Mouse (Mus musculus) urinary bladder, adult 2 months (tissue): ENCODE results near the gene Nr5a1. TPM values are rescaled to one million over a fixed set of nuclear protein-coding genes. Genes with fewer than 3 reads are reported as not detected.

Source experiments
- DNase-seq: peaks from one replicate; pipeline ENCODE4 v3.0.0; 2022; ENCODE audit warnings: low spot score
- polyA plus RNA-seq: library from polyadenylated mRNA; depleted of rRNA; stranded (reverse); fragments of >200 nt; gene quantifications from 2 replicates; pipeline ENCODE4 v1.2.3, GENCODE M21; 2012; rRNA removed

The Nr5a1 gene
- polyA plus RNA-seq: not detected in 2 replicates

- DNase-seq: no peak
Measured at GRCm38 (mm10) chr2:38714324-38714723, at the start of gene Nr5a1. TSS of gene Nr5a1 (minus strand) at chr2:38714542.

- DNase-seq: no peak
Measured at GRCm38 (mm10) chr2:38739847-38740246, 25.5 kb upstream of the Nr5a1 start.

GRCm38 (mm10) chr2:38739410-38739809 is 25.1 kb upstream of the Nr5a1 start:
- no peak for DNase-seq

- DNase-seq: no peak
Measured at GRCm38 (mm10) chr2:38738601-38739301, 24.4 kb upstream of the Nr5a1 start.

GRCm38 (mm10) chr2:38735740-38736139 is 21.4 kb upstream of the Nr5a1 start:
- DNase-seq: no peak

GRCm38 (mm10) chr2:38734721-38735120 is 20.4 kb upstream of the Nr5a1 start:
- no peak for DNase-seq

GRCm38 (mm10) chr2:38730331-38730827 is 16.0 kb upstream of the Nr5a1 start:
- no peak for DNase-seq

- no peak for DNase-seq
Measured at GRCm38 (mm10) chr2:38725427-38725826, 11.1 kb upstream of the Nr5a1 start.

GRCm38 (mm10) chr2:38723378-38723777 is 9.0 kb upstream of the Nr5a1 start:
- no peak for DNase-seq

- no peak for DNase-seq
Measured at GRCm38 (mm10) chr2:38722076-38722475, 7.7 kb upstream of the Nr5a1 start.

GRCm38 (mm10) chr2:38720661-38721060 is 6.3 kb upstream of the Nr5a1 start:
- peak; percentile 13 for DNase-seq

GRCm38 (mm10) chr2:38719354-38719753 is 5.0 kb upstream of the Nr5a1 start:
- peak; percentile 13 for DNase-seq

GRCm38 (mm10) chr2:38718676-38719075 is 4.3 kb upstream of the Nr5a1 start:
- DNase-seq: peak; percentile 11

GRCm38 (mm10) chr2:38717436-38717835 is 3.1 kb upstream of the Nr5a1 start:
- DNase-seq: no peak

- no peak for DNase-seq
Measured at GRCm38 (mm10) chr2:38713596-38713995, 746 bp downstream of the Nr5a1 start.

- no peak for DNase-seq
Measured at GRCm38 (mm10) chr2:38712769-38713125, 1.6 kb downstream of the Nr5a1 start.

GRCm38 (mm10) chr2:38712076-38712768 is 2.1 kb downstream of the Nr5a1 start:
- DNase-seq: no peak

- DNase-seq: no peak
Measured at GRCm38 (mm10) chr2:38711421-38711861, 2.9 kb downstream of the Nr5a1 start.

GRCm38 (mm10) chr2:38710304-38711241 is 3.8 kb downstream of the Nr5a1 start:
- no peak for DNase-seq

- no peak for DNase-seq
Measured at GRCm38 (mm10) chr2:38708907-38709688, 5.2 kb downstream of the Nr5a1 start.

- no peak for DNase-seq
Measured at GRCm38 (mm10) chr2:38706661-38707060, 7.7 kb downstream of the Nr5a1 start.
